Mouse (Mus musculus): Measurements from ENCODE around the gene Kat8.

The Kat8 gene

GRCm38 (mm10) chr7:127897542-127897941 is 14.8 kb upstream of the Kat8 start:
- DNase-seq (ENCODE audit: low spot score in 2 of 2): no peak

DNA sequence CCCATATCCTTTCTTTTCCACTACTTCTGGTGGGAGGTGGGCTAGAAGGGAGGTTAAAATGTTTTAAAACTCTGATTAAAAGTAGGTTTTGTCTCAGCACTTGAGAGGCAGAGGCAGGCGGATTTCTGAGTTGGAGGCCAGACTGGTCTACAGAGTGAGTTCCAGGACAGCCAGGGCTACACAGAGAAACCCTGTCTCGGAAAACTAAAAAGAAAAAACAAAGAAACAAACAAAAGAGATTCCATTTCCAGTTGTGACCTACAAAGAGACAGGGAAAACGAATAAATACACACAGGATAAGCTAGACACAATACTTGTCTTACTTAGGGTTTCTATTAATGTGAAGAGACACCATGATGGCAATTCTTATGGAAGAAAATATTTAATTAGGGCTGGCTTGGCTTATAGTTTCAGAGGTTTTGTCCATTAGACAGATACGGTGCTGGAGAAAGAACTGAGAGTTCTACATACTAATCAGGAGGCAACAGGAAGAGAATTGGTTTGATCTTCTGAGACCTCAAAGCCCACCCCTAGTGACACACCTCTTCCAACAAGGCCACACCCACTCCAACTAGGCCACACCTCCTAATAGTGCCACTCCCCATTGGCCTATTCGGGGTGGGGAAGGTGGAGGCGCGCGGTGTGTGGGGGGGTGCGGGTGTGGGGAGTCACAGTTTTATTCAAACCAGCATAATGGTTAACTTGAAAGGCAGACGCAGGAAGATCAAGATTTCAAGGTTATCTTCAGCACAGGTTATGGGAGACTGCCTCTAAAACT is 13.9 kb upstream of the Kat8 start:
- no peak for DNase-seq (ENCODE audit: low spot score in 2 of 2)

GRCm38 (mm10) chr7:127899997-127900396 is 12.3 kb upstream of the Kat8 start:
- DNase-seq (ENCODE audit: low spot score in 2 of 2): no peak

GRCm38 (mm10) chr7:127901772-127902171 is 10.5 kb upstream of the Kat8 start:
- no peak for DNase-seq (ENCODE audit: low spot score in 2 of 2)

DNA sequence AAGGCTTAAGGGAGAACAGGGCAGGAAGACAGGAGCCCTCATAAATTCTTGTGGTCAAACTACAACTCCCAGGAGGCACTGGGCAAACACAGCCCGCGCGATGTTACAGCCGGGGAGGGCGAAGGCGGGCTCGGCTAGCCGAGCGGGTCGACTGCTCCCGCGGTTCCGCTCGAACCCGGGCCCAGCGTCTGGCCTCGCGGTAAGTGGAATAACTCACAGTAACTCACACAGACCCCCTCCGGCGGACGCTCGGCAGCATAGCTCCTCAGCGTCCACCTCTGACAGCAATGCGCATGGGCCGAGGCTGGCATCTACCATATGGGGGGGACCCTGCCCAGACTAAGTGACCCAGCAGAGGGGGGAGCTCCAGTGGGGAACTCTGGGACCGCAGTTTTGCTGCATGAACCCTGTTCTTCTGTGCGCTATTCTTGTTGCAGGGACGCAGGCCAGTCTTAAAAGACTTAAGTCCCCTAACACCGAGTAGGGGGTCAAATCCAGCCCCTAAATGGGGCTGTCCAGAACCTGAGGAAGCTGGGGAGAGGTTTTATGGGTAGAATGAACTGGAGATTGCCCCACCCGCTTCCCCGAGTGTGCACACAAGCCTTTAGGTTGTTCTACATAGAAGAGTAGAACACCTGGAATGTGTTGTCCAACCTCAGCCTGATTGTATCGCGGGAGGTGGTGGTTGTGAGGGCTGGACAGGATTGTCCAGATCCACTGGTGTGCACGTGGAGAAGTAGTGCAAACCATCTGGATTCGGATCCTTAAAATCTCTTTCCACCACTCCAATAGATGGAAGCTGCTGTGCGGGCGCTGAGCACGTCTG is 8.1 kb upstream of the Kat8 start, which contains the start of gene Bckdk:
Gene Bckdk, plus strand, starts transcription at position 112 of the 826 bp plus-strand sequence.
- DNase-seq (ENCODE audit: low spot score in 2 of 2): peak; percentile 69 to 76

GRCm38 (mm10) chr7:127907939-127908338 is 4.4 kb upstream of the Kat8 start:
- no peak for DNase-seq (ENCODE audit: low spot score in 2 of 2)

DNA sequence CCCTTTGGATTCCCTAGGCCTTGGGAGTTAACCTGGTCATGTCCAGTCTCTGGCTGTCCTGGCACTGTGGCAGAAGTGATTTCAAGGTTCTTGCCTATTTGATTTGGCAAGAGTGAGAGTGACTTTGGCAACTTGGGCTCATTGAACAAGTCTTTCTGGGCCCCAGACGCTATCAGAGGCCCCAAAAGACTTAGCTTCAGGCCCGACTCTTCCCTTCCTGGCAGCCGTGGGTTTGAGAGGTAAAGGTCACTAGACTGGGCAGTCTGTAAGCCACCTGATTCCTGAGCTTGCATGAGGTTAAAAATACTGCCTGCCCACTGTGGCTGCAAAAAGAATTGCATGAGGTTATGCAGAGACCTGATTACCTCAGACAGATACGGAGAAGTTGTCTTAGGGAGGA is 3.7 kb upstream of the Kat8 start:
- DNase-seq (ENCODE audit: low spot score in 2 of 2): no peak

DNA sequence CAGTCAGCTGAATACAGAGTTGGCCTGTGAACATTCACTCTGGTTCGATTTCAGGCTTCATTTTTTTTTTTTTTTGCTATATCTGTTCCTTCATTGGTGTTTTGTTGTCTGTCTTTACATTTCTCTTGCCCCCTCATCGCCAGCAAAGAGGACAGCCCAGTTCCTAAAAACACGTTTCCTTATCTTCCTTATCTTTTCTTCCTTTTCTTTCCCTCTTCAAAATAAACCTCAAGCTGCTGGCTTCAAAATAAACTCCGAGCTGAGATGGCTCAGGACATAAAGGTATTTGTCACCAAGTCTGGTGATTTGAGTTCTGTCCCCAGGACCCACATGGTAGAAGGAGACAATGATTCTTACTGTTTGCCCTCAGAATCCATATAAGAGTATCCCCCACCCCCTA is 622 bp downstream of the Kat8 start:
- DNase-seq (ENCODE audit: low spot score in 2 of 2): no peak

DNA sequence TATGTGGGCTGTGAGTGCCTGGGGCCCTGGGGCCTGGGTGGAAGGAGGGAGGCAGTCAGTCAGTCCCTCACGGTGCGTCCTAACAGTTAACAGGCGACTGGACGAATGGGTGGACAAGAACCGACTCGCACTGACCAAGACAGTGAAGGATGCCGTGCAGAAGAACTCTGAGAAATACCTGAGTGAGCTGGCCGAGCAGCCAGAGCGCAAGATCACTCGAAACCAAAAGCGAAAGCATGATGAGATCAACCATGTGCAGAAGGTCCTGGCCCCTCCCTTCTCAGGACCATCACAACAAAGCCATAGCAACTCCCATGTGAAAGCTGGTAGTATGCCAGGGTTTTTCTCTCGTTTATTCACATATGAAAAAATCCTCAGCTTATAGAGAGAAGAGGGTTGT is 3.0 kb downstream of the Kat8 start:
- DNase-seq (ENCODE audit: low spot score in 2 of 2): no peak

DNA sequence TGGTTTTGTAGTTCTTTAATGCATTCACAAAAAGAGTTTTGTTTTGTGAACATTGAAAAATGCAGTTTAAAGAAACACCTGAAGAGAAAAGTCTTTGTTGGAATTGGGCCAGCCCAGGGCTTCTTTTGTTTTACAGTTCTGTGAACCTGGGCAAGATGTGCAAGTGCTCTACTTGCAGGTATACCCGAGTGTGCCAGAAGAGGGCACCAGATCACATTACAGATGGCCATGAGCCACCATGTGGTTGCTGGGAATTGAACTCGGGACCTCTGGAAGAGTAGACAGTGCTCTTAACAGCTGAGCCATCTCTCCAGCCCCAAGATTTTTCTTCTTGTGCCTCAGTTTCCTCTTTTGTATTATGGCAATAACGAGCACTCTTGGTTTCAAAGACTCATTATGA is 5.9 kb downstream of the Kat8 start:
- DNase-seq (ENCODE audit: low spot score in 2 of 2): no peak

- no peak for DNase-seq (ENCODE audit: low spot score in 2 of 2)
Measured at GRCm38 (mm10) chr7:127919290-127919689, 7.0 kb downstream of the Kat8 start.

- DNase-seq (ENCODE audit: low spot score in 2 of 2): no peak
Measured at GRCm38 (mm10) chr7:127921516-127921915, 9.2 kb downstream of the Kat8 start.

GRCm38 (mm10) chr7:127922451-127923275 is 10.3 kb downstream of the Kat8 start:
- no peak for DNase-seq (ENCODE audit: low spot score in 2 of 2)

GRCm38 (mm10) chr7:127923714-127924113 is 11.4 kb downstream of the Kat8 start:
- DNase-seq (ENCODE audit: low spot score in 2 of 2): no peak

DNA sequence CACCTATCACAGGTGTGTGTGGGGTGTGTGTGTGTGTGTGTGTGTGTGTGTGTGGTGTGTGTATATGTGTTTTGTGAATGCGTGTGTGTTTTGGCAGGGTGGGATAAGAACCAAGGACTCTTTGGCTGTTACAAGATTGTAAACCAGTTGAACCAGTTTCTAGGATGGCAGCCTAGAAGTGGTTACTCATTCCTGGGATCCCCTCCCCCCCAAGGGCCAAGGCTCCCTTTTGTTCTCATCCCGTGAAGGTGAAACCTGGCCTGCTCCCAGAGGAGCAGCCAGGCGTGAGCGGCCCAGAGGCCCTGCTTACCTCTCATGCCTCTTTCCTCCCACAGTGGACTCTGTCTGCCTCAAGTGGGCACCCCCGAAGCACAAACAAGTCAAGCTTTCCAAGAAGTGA is 12.9 kb downstream of the Kat8 start:
- DNase-seq (ENCODE audit: low spot score in 2 of 2): no peak

GRCm38 (mm10) chr7:127926066-127926465 is 13.8 kb downstream of the Kat8 start:
- DNase-seq (ENCODE audit: low spot score in 2 of 2): no peak

DNA sequence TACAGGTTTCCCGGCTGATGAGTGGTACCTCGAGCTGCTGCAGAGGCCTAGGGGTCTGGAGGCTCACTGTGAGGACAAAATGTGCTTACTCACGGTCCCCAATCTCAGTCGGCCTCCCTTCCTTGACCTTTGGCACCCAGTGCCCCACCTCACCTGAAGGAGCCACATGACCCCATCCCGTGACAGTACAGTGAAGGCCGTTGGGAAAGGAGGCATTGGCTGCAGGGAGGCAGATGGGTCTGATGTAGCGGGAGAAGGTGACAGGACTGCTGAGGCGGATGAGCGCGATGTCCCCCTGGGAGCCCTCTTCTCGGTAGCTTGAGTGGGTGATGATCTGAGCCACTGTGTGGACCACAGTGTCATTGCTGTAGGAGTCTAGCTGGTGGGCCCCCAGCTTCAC is 14.5 kb downstream of the Kat8 start:
- DNase-seq (ENCODE audit: low spot score in 2 of 2): no peak

DNA sequence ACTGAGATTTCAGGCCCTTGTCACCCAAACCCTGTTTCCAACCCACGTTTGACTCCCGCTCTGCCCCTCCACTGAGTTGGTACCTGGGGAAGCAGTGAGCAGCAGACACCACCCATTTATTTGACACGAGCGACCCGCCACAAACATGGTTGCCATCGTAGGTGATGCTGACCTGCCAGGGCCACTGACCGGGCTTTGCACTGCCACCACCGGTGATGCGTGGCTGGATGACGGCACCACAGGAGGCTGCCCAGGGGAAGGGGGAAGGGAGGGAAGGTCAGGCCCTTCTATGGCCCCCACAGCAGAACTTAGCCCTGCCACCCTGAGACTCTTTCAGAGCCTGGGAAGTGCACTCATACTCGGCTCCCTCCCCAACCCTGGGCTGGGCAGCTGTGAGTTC is 15.4 kb downstream of the Kat8 start:
- no peak for DNase-seq (ENCODE audit: low spot score in 2 of 2)

- DNase-seq (ENCODE audit: low spot score in 2 of 2): no peak
Measured at GRCm38 (mm10) chr7:127928596-127928995, 16.3 kb downstream of the Kat8 start.

DNA sequence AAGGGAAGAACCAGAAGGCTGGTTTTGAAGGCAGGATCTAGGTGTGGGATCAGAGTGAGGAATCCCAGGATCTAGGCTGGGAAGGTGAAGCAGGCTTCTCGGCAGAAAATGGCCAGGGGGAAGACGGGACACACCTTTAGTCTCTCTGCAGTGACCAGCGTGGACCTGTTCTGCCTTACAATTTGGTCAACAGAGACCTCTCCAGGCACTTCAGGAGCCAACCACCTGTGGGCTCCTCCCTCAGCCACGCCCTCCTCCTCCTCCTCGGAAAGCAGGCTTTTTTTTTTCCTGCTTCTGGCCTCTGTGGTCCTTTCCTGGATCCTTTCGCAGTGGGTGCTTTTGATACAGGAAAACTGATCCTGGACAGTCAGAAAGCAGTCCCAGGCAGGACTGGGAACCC is 17.6 kb downstream of the Kat8 start, which contains the start of gene Prss8:
Gene Prss8, minus strand, starts transcription at position 182 of the 400 bp plus-strand sequence.
- DNase-seq (ENCODE audit: low spot score in 2 of 2): no peak

GRCm38 (mm10) chr7:127930636-127931035 is 18.3 kb downstream of the Kat8 start:
- DNase-seq (ENCODE audit: low spot score in 2 of 2): no peak

Data from heart, adult 9 months (tissue).